Mouse (Mus musculus): Measurements from ENCODE around the gene Trim27.

Trim27 gene

GRCm38 (mm10) chr13:21179367-21179723, at the start of gene Trim27:
Gene Trim27, plus strand, starts transcription at chr13:21179445.
- no peak for DNase-seq (ENCODE audit: low read depth)

GRCm38 (mm10) chr13:21142421-21142820, 36.8 kb upstream of the Trim27 start:
- DNase-seq (ENCODE audit: low read depth), result no peak

GRCm38 (mm10) chr13:21145767-21146166, 33.5 kb upstream of the Trim27 start, which contains the start of gene Olfr1368:
Gene Olfr1368, minus strand, starts transcription at chr13:21145867.
- no peak for DNase-seq (ENCODE audit: low read depth)

GRCm38 (mm10) chr13:21155888-21156287, 23.4 kb upstream of the Trim27 start:
- no peak for DNase-seq (ENCODE audit: low read depth)

- DNase-seq (ENCODE audit: low read depth), result no peak
Measured at GRCm38 (mm10) chr13:21158071-21158470, 21.2 kb upstream of the Trim27 start.

- DNase-seq (ENCODE audit: low read depth), result no peak
Measured at GRCm38 (mm10) chr13:21158785-21159474, 20.3 kb upstream of the Trim27 start.

- no peak for DNase-seq (ENCODE audit: low read depth)
Measured at GRCm38 (mm10) chr13:21159475-21159819, 19.8 kb upstream of the Trim27 start.

GRCm38 (mm10) chr13:21160041-21160511, 19.2 kb upstream of the Trim27 start:
- no peak for DNase-seq (ENCODE audit: low read depth)

GRCm38 (mm10) chr13:21160657-21161590, 18.3 kb upstream of the Trim27 start:
- DNase-seq (ENCODE audit: low read depth), result peak; percentile 85

GRCm38 (mm10) chr13:21161591-21161990, 17.7 kb upstream of the Trim27 start:
- no peak for DNase-seq (ENCODE audit: low read depth)

- no peak for DNase-seq (ENCODE audit: low read depth)
Measured at GRCm38 (mm10) chr13:21162591-21162990, 16.7 kb upstream of the Trim27 start.

GRCm38 (mm10) chr13:21166936-21167909, 12.0 kb upstream of the Trim27 start:
- peak; percentile 58 for DNase-seq (ENCODE audit: low read depth)

- DNase-seq (ENCODE audit: low read depth), result no peak
Measured at GRCm38 (mm10) chr13:21167910-21168300, 11.3 kb upstream of the Trim27 start.

GRCm38 (mm10) chr13:21168371-21169011, 10.8 kb upstream of the Trim27 start:
- DNase-seq (ENCODE audit: low read depth), result no peak

GRCm38 (mm10) chr13:21169121-21169656, 10.1 kb upstream of the Trim27 start:
- DNase-seq (ENCODE audit: low read depth), result no peak

GRCm38 (mm10) chr13:21169657-21170430, 9.4 kb upstream of the Trim27 start:
- DNase-seq (ENCODE audit: low read depth), result peak; percentile 62

- DNase-seq (ENCODE audit: low read depth), result no peak
Measured at GRCm38 (mm10) chr13:21170431-21171155, 8.7 kb upstream of the Trim27 start.

- DNase-seq (ENCODE audit: low read depth), result no peak
Measured at GRCm38 (mm10) chr13:21171156-21171530, 8.1 kb upstream of the Trim27 start.

- no peak for DNase-seq (ENCODE audit: low read depth)
Measured at GRCm38 (mm10) chr13:21171600-21172150, 7.6 kb upstream of the Trim27 start.
